23 mouse cellular contexts compared by ENCODE assay signal in genomic region chr12:85429999-85430398, GRCm38 (mm10). TPM values are rescaled to one million over a fixed set of nuclear protein-coding genes. Genes with fewer than 3 reads are reported as not detected.
DNase-seq lines count a peak whose midpoint lies in the region; ATAC-seq and TF ChIP-seq lines count a peak whose summit lies in the region.
"Had no signal": no experiment of that assay in that cellular context is flagged by ENCODE, and none has a peak within 500 bp of the region (broad histone marks: within the 10 kb centered on the region; RNA-seq: fewer than 3 reads in every experiment).

No protein-coding gene starts in this region.

- H3K4me1 ChIP-seq in intestine, postnatal 0 days (replicated peaks; ENCODE audit: control insufficient read depth, insufficient read depth, low read length), result peaks cover 6% of the 10 kb centered on the region
- peaks cover 21% of the 10 kb centered on the region for H3K4me1 ChIP-seq in stomach, embryonic 15.5 days
- H3K4me1 ChIP-seq in hindbrain, embryonic 14.5 days (replicated peaks; ENCODE audit: control insufficient read depth, insufficient read depth, low read length), result no peaks in the 10 kb centered on the region
- peaks cover 16% of the 10 kb centered on the region for H3K4me1 ChIP-seq in kidney, embryonic 15.5 days
- H3K4me1 ChIP-seq: hindbrain, embryonic 15.5 days had no signal

- H3K9ac ChIP-seq in intestine, postnatal 0 days (ENCODE audit: low read depth, low read length), result no peak overlapping the region
- no peak overlapping the region for H3K9ac ChIP-seq in stomach, embryonic 15.5 days
- no peak overlapping the region for H3K9ac ChIP-seq in hindbrain, embryonic 14.5 days
- H3K9ac ChIP-seq in kidney, embryonic 15.5 days, result no peak overlapping the region
- H3K9ac ChIP-seq: forebrain, postnatal 0 days; heart, embryonic 15.5 days; hindbrain, embryonic 15.5 days; limb, embryonic 15.5 days had no signal

- H3K4me2 ChIP-seq in intestine, postnatal 0 days (replicated peaks; ENCODE audit: low read depth), result no peak overlapping the region
- H3K4me2 ChIP-seq in stomach, embryonic 15.5 days, result no peak overlapping the region
- H3K4me2 ChIP-seq in hindbrain, embryonic 14.5 days (replicated peaks), result no peak overlapping the region
- no peak overlapping the region for H3K4me2 ChIP-seq in kidney, embryonic 15.5 days
- H3K4me2 ChIP-seq: heart, embryonic 15.5 days; hindbrain, embryonic 15.5 days; limb, embryonic 15.5 days had no signal

- no peaks in the 10 kb centered on the region for H3K9me3 ChIP-seq in intestine, postnatal 0 days (ENCODE audit: control insufficient read depth)
- H3K9me3 ChIP-seq in stomach, embryonic 15.5 days, result no peaks in the 10 kb centered on the region
- H3K9me3 ChIP-seq in hindbrain, embryonic 14.5 days (ENCODE audit: control insufficient read depth, low read length), result no peaks in the 10 kb centered on the region
- H3K9me3 ChIP-seq in kidney, embryonic 15.5 days (replicated peaks), result no peaks in the 10 kb centered on the region
- H3K9me3 ChIP-seq: forebrain, embryonic 10.5 days; heart, embryonic 15.5 days; hindbrain, embryonic 15.5 days; limb, embryonic 15.5 days; megakaryocyte, embryonic 14.5 days had no signal

- ATAC-seq in intestine, postnatal 0 days, result peak; percentile 84
- ATAC-seq in stomach, embryonic 15.5 days (ENCODE audit: insufficient read depth, low FRiP score, low read depth), result 0 out of 2 replicates have a peak, but pooled peaks have one; percentile 24
- ATAC-seq in hindbrain, embryonic 14.5 days (ENCODE audit: low FRiP score), result no peak
- no peak for ATAC-seq in kidney, embryonic 15.5 days (replicated peaks; ENCODE audit: low FRiP score)
- ATAC-seq: forebrain, postnatal 0 days had no signal

- 42% methylated on average over 4 of the region's 4 CpGs for WGBS in intestine, postnatal 0 days
- 52% methylated on average over 4 of the region's 4 CpGs for WGBS in stomach, embryonic 15.5 days
- 85% methylated on average over 4 of the region's 4 CpGs for WGBS in hindbrain, embryonic 14.5 days
- 50% methylated on average over 4 of the region's 4 CpGs for WGBS in kidney, embryonic 15.5 days

- H3K4me3 ChIP-seq in intestine, postnatal 0 days (ENCODE audit: low read depth, low read length), result no peak overlapping the region
- no peak overlapping the region for H3K4me3 ChIP-seq in stomach, embryonic 15.5 days (replicated peaks)
- H3K4me3 ChIP-seq in hindbrain, embryonic 14.5 days (replicated peaks; ENCODE audit: low read length), result no peak overlapping the region
- H3K4me3 ChIP-seq in kidney, embryonic 15.5 days (replicated peaks), result no peak overlapping the region
- H3K4me3 ChIP-seq: forebrain, embryonic 10.5 days; heart, adult 2 months; heart, embryonic 15.5 days; hindbrain, embryonic 15.5 days; limb, embryonic 15.5 days; megakaryocyte, embryonic 14.5 days had no signal

- no peak for TF ChIP-seq CTCF in intestine, postnatal 0 days (IDR thresholded peaks at IDR 0.05; ENCODE audit: low read depth)

- no peaks in the 10 kb centered on the region for H3K36me3 ChIP-seq in intestine, postnatal 0 days (ENCODE audit: control insufficient read depth, insufficient read depth)
- H3K36me3 ChIP-seq in stomach, embryonic 15.5 days, result no peaks in the 10 kb centered on the region
- no peaks in the 10 kb centered on the region for H3K36me3 ChIP-seq in hindbrain, embryonic 14.5 days (replicated peaks; ENCODE audit: control insufficient read depth, insufficient read depth)
- H3K36me3 ChIP-seq in kidney, embryonic 15.5 days, result no peaks in the 10 kb centered on the region
- H3K36me3 ChIP-seq: forebrain, embryonic 10.5 days; heart, embryonic 15.5 days; hindbrain, embryonic 15.5 days; limb, embryonic 15.5 days had no signal

- peak overlapping the region; percentile 75 for H3K27ac ChIP-seq in intestine, postnatal 0 days (ENCODE audit: low read depth, low read length)
- H3K27ac ChIP-seq in stomach, embryonic 15.5 days, result peak overlapping the region; percentile 54
- no peak overlapping the region for H3K27ac ChIP-seq in hindbrain, embryonic 14.5 days
- H3K27ac ChIP-seq in kidney, embryonic 15.5 days, result no peak overlapping the region
- H3K27ac ChIP-seq: forebrain, embryonic 10.5 days; heart, adult 2 months; heart, embryonic 15.5 days; hindbrain, embryonic 15.5 days; limb, embryonic 15.5 days had no signal

- DNase-seq in B cell, adult 2 months, result peak; percentile 37 to 42
- peak; percentile 21 for DNase-seq in ES-CJ7 (ENCODE audit: low read depth, low spot score)
- no peak for DNase-seq in left cerebral cortex, adult 9 months (ENCODE audit: low spot score in 2 of 2)
- DNase-seq in hindbrain, embryonic 14.5 days (ENCODE audit: low spot score), result no peak
- DNase-seq: adrenal gland, adult 8-10 months; cerebellum, adult 11-12 months; forebrain, postnatal 0 days; gastrocnemius, postnatal 14 days; heart, adult 2 months; heart, postnatal 36 days; kidney, postnatal 4 days; layer of hippocampus, adult 9-11 months; left cerebral cortex, postnatal 4 days; midbrain, embryonic 14.5 days; right cerebral cortex, postnatal 25 days had no signal

- no peaks in the 10 kb centered on the region for H3K27me3 ChIP-seq in intestine, postnatal 0 days (replicated peaks; ENCODE audit: control insufficient read depth, insufficient read depth, low read length)
- no peaks in the 10 kb centered on the region for H3K27me3 ChIP-seq in stomach, embryonic 15.5 days (replicated peaks)
- no peaks in the 10 kb centered on the region for H3K27me3 ChIP-seq in hindbrain, embryonic 14.5 days (ENCODE audit: control insufficient read depth, insufficient read depth, low read length)
- H3K27me3 ChIP-seq in kidney, embryonic 15.5 days, result no peaks in the 10 kb centered on the region
- H3K27me3 ChIP-seq: heart, embryonic 15.5 days; hindbrain, embryonic 15.5 days; limb, embryonic 15.5 days had no signal

RNA-seq across cellular contexts. Expression of gene Fos, which starts 43.7 kb away (rescaled TPM):
- 22.4 and 27.1 TPM in 2 replicates for polyA plus RNA-seq in intestine, postnatal 0 days (2015; fragmentation: Nextera tagmentation; extraction: Ambion mirVana)
- polyA plus RNA-seq in stomach, embryonic 15.5 days (2015; fragmentation: Nextera tagmentation; extraction: Ambion mirVana), result 10.5 and 16.4 TPM in 2 replicates
- polyA plus RNA-seq in hindbrain, embryonic 14.5 days (2014; fragmentation: Nextera tagmentation; extraction: Ambion mirVana), result 2.7 and 3.4 TPM in 2 replicates
- 3.5 and 3.8 TPM in 2 replicates for polyA plus RNA-seq in kidney, embryonic 15.5 days (2015; fragmentation: Nextera tagmentation; extraction: Ambion mirVana)

RNA-seq across cellular contexts. Expression of gene Tmed10, which starts 55.4 kb away (rescaled TPM):
- 328 TPM in 2 replicates for polyA plus RNA-seq in intestine, postnatal 0 days (2015; fragmentation: Nextera tagmentation; extraction: Ambion mirVana)
- polyA plus RNA-seq in stomach, embryonic 15.5 days (2015; fragmentation: Nextera tagmentation; extraction: Ambion mirVana), result 359 and 399 TPM in 2 replicates
- 234 and 256 TPM in 2 replicates for polyA plus RNA-seq in hindbrain, embryonic 14.5 days (2014; fragmentation: Nextera tagmentation; extraction: Ambion mirVana)
- 323 and 334 TPM in 2 replicates for polyA plus RNA-seq in kidney, embryonic 15.5 days (2015; fragmentation: Nextera tagmentation; extraction: Ambion mirVana)

Comparison
In these comparisons a context has a peak if more than half of its experiments do, and no peak if none do; other contexts are left out.
1. DNase-seq: peak in B cell, adult 2 months (2 of 2) and ES-CJ7 (single experiment); none in left cerebral cortex, adult 9 months (0 of 2) and hindbrain, embryonic 14.5 days (single experiment).
2. ATAC-seq: peak in intestine, postnatal 0 days (single experiment) and stomach, embryonic 15.5 days (single experiment); none in hindbrain, embryonic 14.5 days (single experiment) and kidney, embryonic 15.5 days (single experiment).
3. H3K27ac ChIP-seq: peak in intestine, postnatal 0 days (single experiment) and stomach, embryonic 15.5 days (single experiment); none in hindbrain, embryonic 14.5 days (single experiment) and kidney, embryonic 15.5 days (single experiment).